Mouse (Mus musculus): Measurements from ENCODE around the gene Rhobtb1.

DNA sequence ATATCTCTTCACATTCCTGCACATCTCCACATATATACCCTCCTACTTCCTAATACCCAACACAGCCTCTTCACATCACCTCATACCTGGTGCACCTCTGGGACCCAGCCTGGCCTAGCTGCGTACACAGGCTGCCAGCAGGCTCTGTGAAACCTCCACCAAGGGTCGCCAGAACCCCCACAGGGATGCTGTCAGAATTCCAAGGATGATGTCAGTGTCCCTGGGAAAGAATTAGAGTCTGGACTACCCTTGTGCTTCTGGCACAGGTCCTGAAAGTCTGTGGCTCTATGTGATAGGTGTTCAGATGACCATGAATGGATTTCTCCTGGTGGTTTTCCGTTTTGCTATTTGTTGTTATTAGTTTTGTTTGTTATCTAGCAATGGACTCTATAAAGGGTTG, 22.7 kb upstream of the Rhobtb1 start:
- TF ChIP-seq POLR2A (IDR thresholded peaks at IDR 0.05; ENCODE audit: insufficient read length, low read depth) (no peak), POLR2AphosphoS2 (IDR thresholded peaks at IDR 0.05; ENCODE audit: insufficient read length, low read depth) (no peak), USF1 (IDR thresholded peaks at IDR 0.05; ENCODE audit: low read depth) (no peak), MYOG (IDR thresholded peaks at IDR 0.05; ENCODE audit: control insufficient read depth in 1 of 3, insufficient read depth in 1 of 3, insufficient read length in 2 of 3, low read depth in 2 of 3) (no peak), SRF (IDR thresholded peaks at IDR 0.05; ENCODE audit: control insufficient read depth, insufficient read length, low read depth) (no peak), E2F4 (IDR thresholded peaks at IDR 0.05; ENCODE audit: insufficient read depth) (no peak), MAX (IDR thresholded peaks at IDR 0.05; ENCODE audit: low read depth) (no peak), TCF12 (IDR thresholded peaks at IDR 0.05; ENCODE audit: insufficient read depth, poor library complexity, severe bottlenecking) (no peak), TCF3 (IDR thresholded peaks at IDR 0.05; ENCODE audit: insufficient read length, low read depth) (no peak)
